Mouse (Mus musculus) left cerebral cortex, postnatal 14 days (tissue): ENCODE measurements at regions not wholly inside any gene's neighbourhood (a gene's known extent, or its start where the extent isn't known, plus 50 kb on each side); places are given as distances from the start of the nearest gene placed in this dataset.

ENCODE experiments used
- DNase-seq, 2 experiments: peaks; one replicate each; pipeline ENCODE4 v3.0.0; 2021 to 2022; ENCODE audit warnings: low spot score in 2 of 2, mixed read lengths in 1 of 2
- intact Hi-C: fragments of 180-260 bp; cut with DNase I; formaldehyde crosslinking; loops from one replicate; pipeline ENCODE4 v1.15.1; 2025

- DNase-seq = no peak
- intact Hi-C loops = no loop called here
Measured at GRCm38 (mm10) chr9:99800076-99800475, 75.9 kb downstream of the Sox14 start.

GRCm38 (mm10) chr9:99799387-99800021 lies 76.5 kb downstream of the Sox14 start:
- peak in 1 of 2 experiments; percentile 12 for DNase-seq
- intact Hi-C loops = no loop called here

- peak in 1 of 2 experiments; percentile 6 for DNase-seq
- intact Hi-C loops = no loop called here
Measured at GRCm38 (mm10) chr9:99797066-99797770, 78.8 kb downstream of the Sox14 start.

GRCm38 (mm10) chr9:99792700-99793099 lies 75.6 kb upstream of the Cldn18 start:
- intact Hi-C loops = no loop called here
- peak; percentile 7 to 18 for DNase-seq

GRCm38 (mm10) chr9:99786864-99787263 lies 69.8 kb upstream of the Cldn18 start:
- no peak for DNase-seq
- intact Hi-C loops = no loop called here

- intact Hi-C loops = no loop called here
- DNase-seq = no peak
Measured at GRCm38 (mm10) chr9:99783156-99783555, 66.1 kb upstream of the Cldn18 start.

- DNase-seq = no peak
- intact Hi-C loops = no loop called here
Measured at GRCm38 (mm10) chr9:99782364-99783119, 65.5 kb upstream of the Cldn18 start.

- intact Hi-C loops = no loop called here
- no peak for DNase-seq
Measured at GRCm38 (mm10) chr9:99778871-99779270, 61.8 kb upstream of the Cldn18 start.

GRCm38 (mm10) chr9:99770696-99771095 lies 53.6 kb upstream of the Cldn18 start:
- DNase-seq = no peak
- intact Hi-C loops = no loop called here
